Mouse (Mus musculus) NIH3T3 (cell line): ENCODE data around the gene Tbx5.

ENCODE experiments used
- DNase-seq: peaks from one replicate; pipeline ENCODE4 v3.0.0-alpha.2; 2012; ENCODE audit warnings: low read depth

Gene Tbx5

GRCm38 (mm10) chr5:119810994-119811690, 21.3 kb upstream of the Tbx5 start:
- DNase-seq: no peak

GRCm38 (mm10) chr5:119815247-119815646, 17.2 kb upstream of the Tbx5 start:
- DNase-seq: no peak

- DNase-seq: no peak
Measured at GRCm38 (mm10) chr5:119820452-119820851, 12.0 kb upstream of the Tbx5 start.

GRCm38 (mm10) chr5:119821506-119821905, 11.0 kb upstream of the Tbx5 start:
- DNase-seq: no peak

- no peak for DNase-seq
Measured at GRCm38 (mm10) chr5:119827341-119827740, 5.1 kb upstream of the Tbx5 start.

- DNase-seq: no peak
Measured at GRCm38 (mm10) chr5:119830611-119831010, 1.9 kb upstream of the Tbx5 start.

- no peak for DNase-seq
Measured at GRCm38 (mm10) chr5:119831201-119831771, 1.2 kb upstream of the Tbx5 start.

GRCm38 (mm10) chr5:119831791-119832478, 533 bp upstream of the Tbx5 start:
- DNase-seq: no peak

- DNase-seq: no peak
Measured at GRCm38 (mm10) chr5:119833223-119834030, 959 bp downstream of the Tbx5 start.

- no peak for DNase-seq
Measured at GRCm38 (mm10) chr5:119834031-119834403, 1.5 kb downstream of the Tbx5 start.

GRCm38 (mm10) chr5:119835053-119835867, 2.8 kb downstream of the Tbx5 start:
- DNase-seq: no peak

- no peak for DNase-seq
Measured at GRCm38 (mm10) chr5:119835868-119836209, 3.4 kb downstream of the Tbx5 start.

- DNase-seq: no peak
Measured at GRCm38 (mm10) chr5:119836618-119837305, 4.3 kb downstream of the Tbx5 start.

GRCm38 (mm10) chr5:119837306-119837675, 4.8 kb downstream of the Tbx5 start:
- DNase-seq: no peak

GRCm38 (mm10) chr5:119837861-119838260, 5.4 kb downstream of the Tbx5 start:
- DNase-seq: no peak

- no peak for DNase-seq
Measured at GRCm38 (mm10) chr5:119838441-119838840, 6.0 kb downstream of the Tbx5 start.

- no peak for DNase-seq
Measured at GRCm38 (mm10) chr5:119839156-119839555, 6.7 kb downstream of the Tbx5 start.

- DNase-seq: no peak
Measured at GRCm38 (mm10) chr5:119839616-119840368, 7.3 kb downstream of the Tbx5 start.

- DNase-seq: no peak
Measured at GRCm38 (mm10) chr5:119840404-119840803, 7.9 kb downstream of the Tbx5 start.

- DNase-seq: no peak
Measured at GRCm38 (mm10) chr5:119841634-119842420, 9.4 kb downstream of the Tbx5 start.
